Mouse (Mus musculus): ENCODE measurements around the gene Dnm3. TPM values are rescaled to one million over a fixed set of nuclear protein-coding genes. Genes with fewer than 3 reads are reported as not detected.

The Dnm3 gene
- polyA plus RNA-seq, 1 experiment: 3.0 TPM

GRCm38 (mm10) chr1:162302480-162302879 lies 175.4 kb downstream of the Dnm3 start:
- H3K27me3 ChIP-seq (ENCODE audit: control insufficient read depth, insufficient read depth, insufficient read length): no peaks in the 10 kb centered on the region
- no peak for TF ChIP-seq TCF12 (IDR thresholded peaks at IDR 0.05; ENCODE audit: insufficient read depth, poor library complexity, severe bottlenecking)
- no peak for TF ChIP-seq MAX (IDR thresholded peaks at IDR 0.05; ENCODE audit: low read depth)
- TF ChIP-seq E2F4 (IDR thresholded peaks at IDR 0.05; ENCODE audit: insufficient read depth): no peak
- TF ChIP-seq CEBPB (IDR thresholded peaks at IDR 0.05; ENCODE audit: insufficient read depth, poor library complexity, severe bottlenecking): no peak
- TF ChIP-seq USF1 (IDR thresholded peaks at IDR 0.05; ENCODE audit: low read depth): no peak
- no peak for TF ChIP-seq MYOD1 (IDR thresholded peaks at IDR 0.05; ENCODE audit: control insufficient read depth in 1 of 3, insufficient read length in 2 of 3, low read depth in 2 of 3)
- no peak for TF ChIP-seq POLR2A (IDR thresholded peaks at IDR 0.05; ENCODE audit: insufficient read length, low read depth)
- TF ChIP-seq SRF (IDR thresholded peaks at IDR 0.05; ENCODE audit: control insufficient read depth, insufficient read length, low read depth): no peak
- no peak for TF ChIP-seq REST (IDR thresholded peaks at IDR 0.05; ENCODE audit: insufficient read depth, insufficient read length)
- no peak for TF ChIP-seq MYOG (IDR thresholded peaks at IDR 0.05; ENCODE audit: control insufficient read depth in 1 of 3, insufficient read depth in 1 of 3, insufficient read length in 2 of 3, low read depth in 2 of 3)
- TF ChIP-seq TCF3 (IDR thresholded peaks at IDR 0.05; ENCODE audit: insufficient read length, low read depth): no peak
- TF ChIP-seq POLR2AphosphoS2 (IDR thresholded peaks at IDR 0.05; ENCODE audit: insufficient read length, low read depth): no peak

GRCm38 (mm10) chr1:162299558-162300319 lies 178.1 kb downstream of the Dnm3 start:
- Histone ChIP-seq H3K79me2 (ENCODE audit: control insufficient read depth, insufficient read depth) (no peaks in the 10 kb centered on the region), H3ac (ENCODE audit: control insufficient read depth, insufficient read length) (no peak overlapping the region), H3K27me3 (ENCODE audit: control insufficient read depth, insufficient read depth, insufficient read length) (no peaks in the 10 kb centered on the region), H3K36me3 (ENCODE audit: control insufficient read depth, insufficient read depth) (no peaks in the 10 kb centered on the region), H3K4me2 (ENCODE audit: low read depth) (peak overlapping the region; percentile 70), H3K4me3 (no peak overlapping the region)
- TF ChIP-seq SRF (IDR thresholded peaks at IDR 0.05; ENCODE audit: control insufficient read depth, insufficient read length, low read depth): no peak
- TF ChIP-seq POLR2AphosphoS2 (IDR thresholded peaks at IDR 0.05; ENCODE audit: insufficient read length, low read depth): no peak
- TF ChIP-seq MYOG (IDR thresholded peaks at IDR 0.05; ENCODE audit: control insufficient read depth in 1 of 3, insufficient read depth in 1 of 3, insufficient read length in 2 of 3, low read depth in 2 of 3): no peak
- no peak for TF ChIP-seq MAX (IDR thresholded peaks at IDR 0.05; ENCODE audit: low read depth)
- no peak for TF ChIP-seq POLR2A (IDR thresholded peaks at IDR 0.05; ENCODE audit: insufficient read length, low read depth)
- TF ChIP-seq TCF3 (IDR thresholded peaks at IDR 0.05; ENCODE audit: insufficient read length, low read depth): no peak

More at GRCm38 (mm10) chr1:162302480-162302879, 175.4 kb downstream of the Dnm3 start:
- H3K4me2 ChIP-seq (ENCODE audit: low read depth): no peak overlapping the region
- no peak overlapping the region for H3ac ChIP-seq (ENCODE audit: control insufficient read depth, insufficient read length)
- no peaks in the 10 kb centered on the region for H3K36me3 ChIP-seq (ENCODE audit: control insufficient read depth, insufficient read depth)
- no peaks in the 10 kb centered on the region for H3K79me2 ChIP-seq (ENCODE audit: control insufficient read depth, insufficient read depth)
- H3K4me3 ChIP-seq: no peak overlapping the region

- Histone ChIP-seq H3K36me3 (ENCODE audit: control insufficient read depth, insufficient read depth) (no peaks in the 10 kb centered on the region), H3K27me3 (ENCODE audit: control insufficient read depth, insufficient read depth, insufficient read length) (no peaks in the 10 kb centered on the region), H3K79me2 (ENCODE audit: control insufficient read depth, insufficient read depth) (no peaks in the 10 kb centered on the region), H3K4me3 (no peak overlapping the region), H3K4me2 (ENCODE audit: low read depth) (no peak overlapping the region), H3ac (ENCODE audit: control insufficient read depth, insufficient read length) (no peak overlapping the region)
- TF ChIP-seq POLR2AphosphoS2 (IDR thresholded peaks at IDR 0.05; ENCODE audit: insufficient read length, low read depth): no peak
These were observed 179.3 kb downstream of the Dnm3 start for GRCm38 (mm10) chr1:162298527-162298926.

GRCm38 (mm10) chr1:162295443-162295842 lies 182.4 kb downstream of the Dnm3 start:
- Histone ChIP-seq H3K4me3 (no peak overlapping the region), H3K79me2 (ENCODE audit: control insufficient read depth, insufficient read depth) (no peaks in the 10 kb centered on the region), H3K27me3 (ENCODE audit: control insufficient read depth, insufficient read depth, insufficient read length) (no peaks in the 10 kb centered on the region), H3K4me2 (ENCODE audit: low read depth) (peak overlapping the region; percentile 2), H3ac (ENCODE audit: control insufficient read depth, insufficient read length) (no peak overlapping the region), H3K36me3 (ENCODE audit: control insufficient read depth, insufficient read depth) (no peaks in the 10 kb centered on the region)
- no peak for TF ChIP-seq POLR2AphosphoS2 (IDR thresholded peaks at IDR 0.05; ENCODE audit: insufficient read length, low read depth)
- TF ChIP-seq E2F4 (IDR thresholded peaks at IDR 0.05; ENCODE audit: insufficient read depth): no peak
- no peak for TF ChIP-seq USF1 (IDR thresholded peaks at IDR 0.05; ENCODE audit: low read depth)
- TF ChIP-seq MAX (IDR thresholded peaks at IDR 0.05; ENCODE audit: low read depth): no peak
- no peak for TF ChIP-seq TCF3 (IDR thresholded peaks at IDR 0.05; ENCODE audit: insufficient read length, low read depth)
- no peak for TF ChIP-seq SRF (IDR thresholded peaks at IDR 0.05; ENCODE audit: control insufficient read depth, insufficient read length, low read depth)
- TF ChIP-seq REST (IDR thresholded peaks at IDR 0.05; ENCODE audit: insufficient read depth, insufficient read length): no peak
- TF ChIP-seq TCF12 (IDR thresholded peaks at IDR 0.05; ENCODE audit: insufficient read depth, poor library complexity, severe bottlenecking): no peak
- no peak for TF ChIP-seq POLR2A (IDR thresholded peaks at IDR 0.05; ENCODE audit: insufficient read length, low read depth)
- TF ChIP-seq CEBPB (IDR thresholded peaks at IDR 0.05; ENCODE audit: insufficient read depth, poor library complexity, severe bottlenecking): no peak
- no peak for TF ChIP-seq MYOD1 (IDR thresholded peaks at IDR 0.05; ENCODE audit: control insufficient read depth in 1 of 3, insufficient read length in 2 of 3, low read depth in 2 of 3)
- TF ChIP-seq MYOG (IDR thresholded peaks at IDR 0.05; ENCODE audit: control insufficient read depth in 1 of 3, insufficient read depth in 1 of 3, insufficient read length in 2 of 3, low read depth in 2 of 3): no peak

- Histone ChIP-seq H3K4me2 (ENCODE audit: low read depth) (no peak overlapping the region), H3K4me3 (no peak overlapping the region), H3ac (ENCODE audit: control insufficient read depth, insufficient read length) (no peak overlapping the region), H3K79me2 (ENCODE audit: control insufficient read depth, insufficient read depth) (no peaks in the 10 kb centered on the region), H3K27me3 (ENCODE audit: control insufficient read depth, insufficient read depth, insufficient read length) (no peaks in the 10 kb centered on the region), H3K36me3 (ENCODE audit: control insufficient read depth, insufficient read depth) (no peaks in the 10 kb centered on the region)
- no peak for TF ChIP-seq MYOD1 (IDR thresholded peaks at IDR 0.05; ENCODE audit: control insufficient read depth in 1 of 3, insufficient read length in 2 of 3, low read depth in 2 of 3)
- no peak for TF ChIP-seq SRF (IDR thresholded peaks at IDR 0.05; ENCODE audit: control insufficient read depth, insufficient read length, low read depth)
- no peak for TF ChIP-seq MAX (IDR thresholded peaks at IDR 0.05; ENCODE audit: low read depth)
- no peak for TF ChIP-seq REST (IDR thresholded peaks at IDR 0.05; ENCODE audit: insufficient read depth, insufficient read length)
These were observed 183.3 kb downstream of the Dnm3 start for GRCm38 (mm10) chr1:162294572-162294910.
